Mouse (Mus musculus): ENCODE results near the gene Pdcd4.

DNA sequence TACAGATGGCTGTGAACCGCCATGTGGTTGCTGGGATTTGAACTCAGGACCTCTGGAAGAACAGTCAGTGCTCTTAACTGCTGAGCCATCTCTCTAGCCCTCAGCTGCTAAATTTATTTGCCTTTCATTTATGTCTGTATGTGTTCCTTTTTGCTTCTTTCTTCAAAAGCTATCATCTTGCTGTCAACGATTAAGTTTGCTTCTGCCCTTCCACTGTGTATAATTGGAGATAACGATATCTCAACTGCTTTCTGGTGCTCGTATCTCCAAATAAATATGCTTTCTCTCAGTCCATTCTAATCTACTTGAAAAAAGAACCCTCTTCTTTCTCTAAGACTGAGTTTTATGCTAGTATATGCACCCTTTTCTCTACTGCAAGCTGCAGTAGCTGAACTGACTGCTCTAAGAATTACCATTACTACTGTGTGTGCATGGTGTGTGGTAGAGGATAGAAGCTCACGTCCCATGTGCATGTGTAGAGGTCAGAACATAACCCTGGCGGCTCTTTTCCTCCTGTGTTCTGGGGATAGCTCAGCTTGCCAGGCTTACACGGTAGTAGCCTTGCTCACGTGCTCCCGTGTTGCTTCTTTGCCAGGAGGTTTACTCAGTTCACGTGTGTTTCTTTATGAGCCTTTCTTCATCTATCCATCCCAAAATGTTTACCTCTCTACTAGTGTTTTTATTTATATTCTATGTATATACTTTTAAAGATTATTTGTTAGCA, 73.0 kb downstream of the Pdcd4 start:
- TF ChIP-seq CTCF (IDR thresholded peaks at IDR 0.05; ENCODE audit: borderline replicate concordance, extremely low read depth, insufficient read depth, insufficient read length) (no peak), POLR2A (IDR thresholded peaks at IDR 0.05; ENCODE audit: borderline replicate concordance, extremely low read depth, insufficient read depth, insufficient read length, poor library complexity, severe bottlenecking) (no peak)

All from brain, embryonic 14.5 days (tissue).